Mouse (Mus musculus) telencephalon, adult 2 months (tissue): Measurements from ENCODE around the gene Eid1.

Experiments used
- DNase-seq: peaks from one replicate; pipeline ENCODE4 v3.0.0-alpha.2; 2011; ENCODE audit warnings: low read depth, low spot score

Gene Eid1

GRCm38 (mm10) chr2:125672957-125673631, at the start of gene Eid1:
Gene Eid1, plus strand, starts transcription at chr2:125673095.
- peak; percentile 78 for DNase-seq

GRCm38 (mm10) chr2:125623211-125623610, 49.7 kb upstream of the Eid1 start:
- no peak for DNase-seq

- DNase-seq = no peak
Observed at GRCm38 (mm10) chr2:125624127-125624685, 48.7 kb upstream of the Eid1 start.

- peak; percentile 94 for DNase-seq
Observed at GRCm38 (mm10) chr2:125624837-125625351, 48.0 kb upstream of the Eid1 start, which contains the start of gene Cep152. Gene Cep152, minus strand, starts transcription at chr2:125625113.

- no peak for DNase-seq
Observed at GRCm38 (mm10) chr2:125626536-125626935, 46.4 kb upstream of the Eid1 start.

GRCm38 (mm10) chr2:125628487-125628886, 44.4 kb upstream of the Eid1 start:
- no peak for DNase-seq

- DNase-seq = no peak
Observed at GRCm38 (mm10) chr2:125630010-125630409, 42.9 kb upstream of the Eid1 start.

- DNase-seq = no peak
Observed at GRCm38 (mm10) chr2:125637331-125637730, 35.6 kb upstream of the Eid1 start.

- DNase-seq = no peak
Observed at GRCm38 (mm10) chr2:125644912-125645311, 28.0 kb upstream of the Eid1 start.

GRCm38 (mm10) chr2:125650038-125650437, 22.9 kb upstream of the Eid1 start:
- DNase-seq = no peak

GRCm38 (mm10) chr2:125650742-125651352, 22.0 kb upstream of the Eid1 start:
- no peak for DNase-seq

- DNase-seq = no peak
Observed at GRCm38 (mm10) chr2:125651563-125651962, 21.3 kb upstream of the Eid1 start.

- no peak for DNase-seq
Observed at GRCm38 (mm10) chr2:125653286-125653685, 19.6 kb upstream of the Eid1 start.

GRCm38 (mm10) chr2:125655391-125655790, 17.5 kb upstream of the Eid1 start:
- DNase-seq = no peak

- DNase-seq = peak; percentile 64
Observed at GRCm38 (mm10) chr2:125659823-125660536, 12.9 kb upstream of the Eid1 start.

- DNase-seq = no peak
Observed at GRCm38 (mm10) chr2:125660537-125661130, 12.3 kb upstream of the Eid1 start.

- no peak for DNase-seq
Observed at GRCm38 (mm10) chr2:125661156-125661555, 11.7 kb upstream of the Eid1 start.

- no peak for DNase-seq
Observed at GRCm38 (mm10) chr2:125662517-125662916, 10.4 kb upstream of the Eid1 start.

GRCm38 (mm10) chr2:125665213-125665612, 7.7 kb upstream of the Eid1 start:
- no peak for DNase-seq

GRCm38 (mm10) chr2:125665909-125666308, 7.0 kb upstream of the Eid1 start:
- no peak for DNase-seq

GRCm38 (mm10) chr2:125666668-125667067, 6.2 kb upstream of the Eid1 start:
- no peak for DNase-seq

- DNase-seq = no peak
Observed at GRCm38 (mm10) chr2:125667184-125667583, 5.7 kb upstream of the Eid1 start.
